Mouse (Mus musculus): Measurements from ENCODE around the gene Nobox.

DNA sequence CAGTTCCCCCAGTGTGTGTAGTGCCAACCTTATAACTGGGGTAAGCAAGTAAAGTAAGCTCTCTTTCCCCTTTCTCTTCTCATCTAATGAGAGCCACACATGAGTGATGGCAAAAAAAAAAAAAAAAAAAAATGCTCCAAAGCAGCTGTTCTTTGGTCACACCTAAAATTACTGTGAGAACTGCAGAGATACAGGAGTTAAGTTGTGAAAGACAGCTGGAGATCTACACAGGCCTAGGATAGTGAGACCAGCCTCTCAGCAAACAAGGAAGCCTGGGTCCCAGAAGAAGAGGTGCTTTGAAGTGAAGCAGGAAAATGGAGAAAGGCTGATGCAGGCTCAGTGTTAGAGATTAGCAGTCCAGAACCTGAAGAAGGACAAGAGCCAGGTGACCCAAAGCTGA, 3.2 kb upstream of the Nobox start:
- TF ChIP-seq CTCF (IDR thresholded peaks at IDR 0.05; ENCODE audit: control insufficient read depth, insufficient read depth, insufficient replicate concordance, low read depth, low read length) (no peak), POLR2A (IDR thresholded peaks at IDR 0.05; ENCODE audit: control insufficient read depth, low read depth, low read length) (no peak)
